Mouse (Mus musculus): ENCODE results near the gene Gm26602.
A peak's percentile ranks its signal among the peaks of the same experiment; 100 is the strongest.
"Not testable (repeated sequence)": the region's sequence is repeated elsewhere in the genome, so short reads cannot be mapped to it uniquely, and the experiment has no call there.

Gm26602 gene

GRCm38 (mm10) chr10:79886054-79886453, 24.6 kb upstream of the Gm26602 start, which contains the start of gene Elane:
Gene Elane, plus strand, starts transcription at chr10:79886247.
- no peak for DNase-seq (ENCODE audit: low spot score)

- no peak for DNase-seq (ENCODE audit: low spot score)
Measured at GRCm38 (mm10) chr10:79886611-79887010, 24.0 kb upstream of the Gm26602 start.

GRCm38 (mm10) chr10:79889386-79889785, 21.3 kb upstream of the Gm26602 start:
- DNase-seq (ENCODE audit: low spot score) = no peak

GRCm38 (mm10) chr10:79890670-79891069, 20.0 kb upstream of the Gm26602 start, which contains the start of gene Cfd:
Gene Cfd, plus strand, starts transcription at chr10:79890853.
- DNase-seq (ENCODE audit: low spot score) = no peak

- DNase-seq (ENCODE audit: low spot score) = not testable (repeated sequence)
Measured at GRCm38 (mm10) chr10:79892451-79893118, 18.1 kb upstream of the Gm26602 start.

GRCm38 (mm10) chr10:79896306-79896705, 14.3 kb upstream of the Gm26602 start:
- DNase-seq (ENCODE audit: low spot score) = no peak

GRCm38 (mm10) chr10:79896814-79897213, 13.8 kb upstream of the Gm26602 start:
- no peak for DNase-seq (ENCODE audit: low spot score)

GRCm38 (mm10) chr10:79897316-79898245, 13.1 kb upstream of the Gm26602 start:
- no peak for DNase-seq (ENCODE audit: low spot score)

- no peak for DNase-seq (ENCODE audit: low spot score)
Measured at GRCm38 (mm10) chr10:79900951-79901410, 9.7 kb upstream of the Gm26602 start.

GRCm38 (mm10) chr10:79906712-79907111, 3.9 kb upstream of the Gm26602 start:
- DNase-seq (ENCODE audit: low spot score) = no peak

- DNase-seq (ENCODE audit: low spot score) = no peak
Measured at GRCm38 (mm10) chr10:79907415-79907814, 3.2 kb upstream of the Gm26602 start.

- DNase-seq (ENCODE audit: low spot score) = peak; percentile 98
Measured at GRCm38 (mm10) chr10:79908167-79909091, 2.2 kb upstream of the Gm26602 start, which contains the start of gene Med16. Gene Med16, minus strand, starts transcription at chr10:79908923.

GRCm38 (mm10) chr10:79909092-79909922, 1.3 kb upstream of the Gm26602 start:
- DNase-seq (ENCODE audit: low spot score) = peak; percentile 48

- DNase-seq (ENCODE audit: low spot score) = no peak
Measured at GRCm38 (mm10) chr10:79912412-79912811, 1.8 kb downstream of the Gm26602 start.

GRCm38 (mm10) chr10:79914131-79914947, 3.7 kb downstream of the Gm26602 start:
- no peak for DNase-seq (ENCODE audit: low spot score)

GRCm38 (mm10) chr10:79914948-79915596, 4.4 kb downstream of the Gm26602 start:
- DNase-seq (ENCODE audit: low spot score) = no peak

GRCm38 (mm10) chr10:79916081-79916480, 5.4 kb downstream of the Gm26602 start:
- no peak for DNase-seq (ENCODE audit: low spot score)

GRCm38 (mm10) chr10:79916808-79917531, 6.3 kb downstream of the Gm26602 start, which contains the start of gene Kiss1r:
Gene Kiss1r, plus strand, starts transcription at chr10:79916971.
- DNase-seq (ENCODE audit: low spot score) = peak; percentile 77
